ENCODE assay signal across 18 mouse cellular contexts in the genomic region with DNA sequence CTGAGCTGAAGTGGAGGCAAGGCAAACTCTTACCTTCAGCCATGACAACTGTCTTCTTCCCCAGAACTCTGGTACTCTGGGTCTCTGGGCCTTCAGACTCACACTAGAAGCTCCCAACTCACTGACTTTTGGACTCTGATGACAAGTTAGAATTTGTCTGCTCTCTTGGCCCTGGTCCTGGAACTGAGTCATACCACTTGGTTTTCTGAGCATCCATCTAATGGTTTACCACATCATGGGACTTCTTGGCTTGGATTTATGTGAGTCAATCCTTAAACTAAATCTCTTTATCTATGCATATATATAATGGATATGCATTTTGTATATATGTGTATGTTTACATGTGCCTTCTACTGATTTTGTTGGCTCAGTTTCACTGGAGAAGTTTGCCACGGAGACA.
DNase-seq lines count a peak whose midpoint lies in the region; ATAC-seq and TF ChIP-seq lines count a peak whose summit lies in the region.
"Had no signal": no experiment of that assay in that cellular context is flagged by ENCODE, and none has a peak within 500 bp of the region (broad histone marks: within the 10 kb centered on the region; RNA-seq: fewer than 3 reads in every experiment).

No protein-coding gene starts in this region.

- WGBS in lung, postnatal 0 days, result 77% methylated on average over 1 of the region's 1 CpGs
- WGBS in forebrain, embryonic 16.5 days, result 79% methylated on average over 1 of the region's 1 CpGs

- peak; percentile 5 to 14 for DNase-seq in heart, postnatal 10 days
- DNase-seq in heart, postnatal 25 days (ENCODE audit: low spot score), result no peak
- peak; percentile 58 for DNase-seq in lung, postnatal 10 days
- DNase-seq in lung, postnatal 0 days (ENCODE audit: low spot score), result no peak
- DNase-seq in Patski (ENCODE audit: low read depth, low spot score), result peak; percentile 70
- peak; percentile 63 for DNase-seq in fibroblast of lung, adult 2 months (ENCODE audit: low read depth)
- DNase-seq in cerebellum, postnatal 10 days, result no peak
- DNase-seq: cerebellum, postnatal 14 days; right cerebral cortex, adult 18-20 months; thymus, postnatal 4 days had no signal

- no peak overlapping the region for H3K27ac ChIP-seq in lung, postnatal 0 days (ENCODE audit: low read length)
- H3K27ac ChIP-seq in forebrain, embryonic 16.5 days (ENCODE audit: low read length), result no peak overlapping the region
- H3K27ac ChIP-seq: hindbrain, postnatal 0 days; kidney, postnatal 0 days; liver, embryonic 15.5 days; macrophage; midbrain, embryonic 12.5 days had no signal

- TF ChIP-seq CTCF in lung, postnatal 0 days (IDR thresholded peaks at IDR 0.05), result no peak
- no peak for TF ChIP-seq CTCF in Patski (IDR thresholded peaks at IDR 0.05)

- CTCF ChIA-PET in Patski (lab: Charles Lee), result interaction anchor here (0.7 to 1.6 kb wide), 4 partner anchors 16 to 175 kb away, joined by 3 to 4 read pairs (median 3); no protein-coding TSS in a partner anchor

- in situ Hi-C loops in Patski (cut with MboI; ENCODE audit: low pct_unique_long_range_greater_than_20kb), result no loop called here

- no peak for TF ChIP-seq EP300 in lung, postnatal 0 days (IDR thresholded peaks at IDR 0.05)

- H3K27me3 ChIP-seq in lung, postnatal 0 days (replicated peaks; ENCODE audit: insufficient read depth, low read length), result no peaks in the 10 kb centered on the region
- H3K27me3 ChIP-seq in Patski, result no peaks in the 10 kb centered on the region
- no peaks in the 10 kb centered on the region for H3K27me3 ChIP-seq in forebrain, embryonic 16.5 days (replicated peaks; ENCODE audit: control insufficient read depth, insufficient read depth, low read length)
- H3K27me3 ChIP-seq: heart, embryonic 12.5 days; liver, embryonic 15.5 days; midbrain, embryonic 12.5 days had no signal

- no peak overlapping the region for H3K9ac ChIP-seq in lung, postnatal 0 days (replicated peaks; ENCODE audit: low read depth)
- no peak overlapping the region for H3K9ac ChIP-seq in forebrain, embryonic 16.5 days (replicated peaks; ENCODE audit: low read depth, low read length)
- H3K9ac ChIP-seq: heart, embryonic 12.5 days; liver, embryonic 15.5 days; midbrain, embryonic 12.5 days had no signal

- POLR2A ChIA-PET in Patski (lab: Charles Lee), result no interaction called here

- no peaks in the 10 kb centered on the region for H3K36me3 ChIP-seq in lung, postnatal 0 days (ENCODE audit: insufficient read depth, low read length)
- no peaks in the 10 kb centered on the region for H3K36me3 ChIP-seq in forebrain, embryonic 16.5 days (ENCODE audit: control insufficient read depth, insufficient read depth)
- H3K36me3 ChIP-seq: heart, embryonic 12.5 days; liver, embryonic 15.5 days; midbrain, embryonic 12.5 days had no signal

- intact Hi-C loops in heart, postnatal 10 days (cut with DNase I), result no loop called here
- intact Hi-C loops in heart, postnatal 25 days (cut with DNase I), result no loop called here

- no peak overlapping the region for H3K4me2 ChIP-seq in lung, postnatal 0 days (replicated peaks; ENCODE audit: low read depth, low read length)
- H3K4me2 ChIP-seq in forebrain, embryonic 16.5 days (ENCODE audit: low read length), result no peak overlapping the region
- H3K4me2 ChIP-seq: heart, embryonic 12.5 days; liver, embryonic 15.5 days; midbrain, embryonic 12.5 days had no signal

- no peaks in the 10 kb centered on the region for H3K9me3 ChIP-seq in lung, postnatal 0 days (ENCODE audit: low read length)
- no peaks in the 10 kb centered on the region for H3K9me3 ChIP-seq in forebrain, embryonic 16.5 days (ENCODE audit: control insufficient read depth, low read length)
- H3K9me3 ChIP-seq: heart, embryonic 12.5 days; liver, embryonic 15.5 days; midbrain, embryonic 12.5 days had no signal

- no peak for ATAC-seq in lung, postnatal 0 days
- ATAC-seq in Patski, result no peak
- no peak for ATAC-seq in forebrain, embryonic 16.5 days
- ATAC-seq: forebrain, embryonic 14.5 days; hindbrain, postnatal 0 days had no signal

- no peaks in the 10 kb centered on the region for H3K4me1 ChIP-seq in lung, postnatal 0 days (ENCODE audit: insufficient read depth, low read depth, low read length)
- no peaks in the 10 kb centered on the region for H3K4me1 ChIP-seq in forebrain, embryonic 16.5 days (replicated peaks; ENCODE audit: control insufficient read depth, insufficient read depth, low read length)
- H3K4me1 ChIP-seq: heart, embryonic 12.5 days; liver, embryonic 15.5 days had no signal

- no peak overlapping the region for H3K4me3 ChIP-seq in lung, postnatal 0 days (ENCODE audit: low read depth, low read length)
- no peak overlapping the region for H3K4me3 ChIP-seq in forebrain, embryonic 16.5 days (replicated peaks; ENCODE audit: low read length)
- H3K4me3 ChIP-seq: heart, embryonic 12.5 days; liver, embryonic 15.5 days; midbrain, embryonic 12.5 days had no signal

Comparison
In these comparisons a context has a peak if more than half of its experiments do, and no peak if none do; other contexts are left out.
1. DNase-seq: peak in heart, postnatal 10 days (2 of 2), lung, postnatal 10 days (single experiment), Patski (single experiment) and fibroblast of lung, adult 2 months (single experiment); none in heart, postnatal 25 days (single experiment), lung, postnatal 0 days (single experiment) and cerebellum, postnatal 10 days (0 of 2).